Mouse (Mus musculus) hindbrain, embryonic 14.5 days (tissue): Measurements from ENCODE around the gene Camk1g. TPM values are rescaled to one million over a fixed set of nuclear protein-coding genes. Genes with fewer than 3 reads are reported as not detected.

Experiments used
- ATAC-seq: fragments of 200-750 bp; cut with Nextera tagmentation; 2 replicates; pipeline ENCODE4 v1.8.0; 2017; ENCODE audit warnings: moderate number of reproducible peaks, mild to moderate bottlenecking, moderate TSS enrichment, moderate library complexity; ENCODE audit not compliant: low FRiP score
- DNase-seq: peaks from one replicate; pipeline ENCODE4 v3.0.0-alpha.2; 2015; ENCODE audit warnings: low spot score
- H3K27ac ChIP-seq: fragments of 300-500 bp; sonication (generic); 2 replicates; pipeline ENCODE4 v1.5.1; 2014; ENCODE audit warnings: mild to moderate bottlenecking, moderate library complexity
- H3K27me3 ChIP-seq: fragments of 300-500 bp; sonication (generic); 2 replicates; pipeline ENCODE4 v1.6.1; 2014; ENCODE audit warnings: mild to moderate bottlenecking, low read length, mixed read lengths; ENCODE audit not compliant: control insufficient read depth, insufficient read depth
- H3K36me3 ChIP-seq: fragments of 300-500 bp; sonication (generic); replicated peaks from 2 replicates; pipeline ENCODE4 v1.6.1; 2014; ENCODE audit not compliant: control insufficient read depth, insufficient read depth
- H3K4me1 ChIP-seq: fragments of 300-500 bp; sonication (generic); replicated peaks from 2 replicates; pipeline ENCODE4 v1.6.1; 2014; ENCODE audit warnings: antibody characterized with exemption, low read length, mixed read lengths; ENCODE audit not compliant: control insufficient read depth, insufficient read depth
- H3K4me2 ChIP-seq: fragments of 300-500 bp; sonication (generic); replicated peaks from 2 replicates; pipeline ENCODE4 v1.6.1; 2014; ENCODE audit warnings: mild to moderate bottlenecking, moderate library complexity
- H3K4me3 ChIP-seq: fragments of 300-500 bp; sonication (generic); replicated peaks from 2 replicates; pipeline ENCODE4 v1.5.1; 2014; ENCODE audit warnings: mild to moderate bottlenecking, low read length
- H3K9ac ChIP-seq: fragments of 300-500 bp; sonication (generic); 2 replicates; pipeline ENCODE4 v1.6.1; 2014
- H3K9me3 ChIP-seq: fragments of 300-500 bp; sonication (generic); 2 replicates; pipeline ENCODE4 v1.6.1; 2016; ENCODE audit warnings: low read length; ENCODE audit not compliant: control insufficient read depth
- WGBS: fragments of 180-500 bp; shearing (Covaris S2); extraction: QIAGEN DNeasy Blood & Tissue Kit; methylation state at CpG from one replicate; pipeline ENCODE4 v1.1.7; 2014; 5-methylcytosine and 5-hydroxymethylcytosine counted together
- polyA plus RNA-seq: library from polyadenylated mRNA; unstranded; fragments of >200 nt; fragmentation: Nextera tagmentation; extraction: Ambion mirVana; gene quantifications from 2 replicates; pipeline ENCODE4 v1.2.1, GENCODE M21; 2014

Gene Camk1g
- polyA plus RNA-seq, 1 experiment from 2014 or later, result 39.9 TPM

GRCm38 (mm10) chr1:193361181-193361580, 8.9 kb downstream of the Camk1g start:
- DNase-seq (no peak), ATAC-seq (no peak)
- no peak overlapping the region for H3K4me2 ChIP-seq
- no peak overlapping the region for H3K4me3 ChIP-seq
- H3K4me1 ChIP-seq, result 0 out of 2 replicates have a peak, but pooled peaks cover 3% of the 10 kb centered on the region
- H3K27ac ChIP-seq, result no peak overlapping the region
- 27% methylated on average over 6 of the region's 6 CpGs for WGBS
- H3K36me3 ChIP-seq, result peaks cover 40% of the 10 kb centered on the region
- no peak overlapping the region for H3K9ac ChIP-seq
- H3K27me3 ChIP-seq, result no peaks in the 10 kb centered on the region
- no peaks in the 10 kb centered on the region for H3K9me3 ChIP-seq

GRCm38 (mm10) chr1:193359199-193359598, 10.9 kb downstream of the Camk1g start:
- H3K9me3 ChIP-seq, result no peaks in the 10 kb centered on the region
- no peak for ATAC-seq
- WGBS, result 76% methylated on average over 3 of the region's 3 CpGs
- H3K4me2 ChIP-seq, result no peak overlapping the region
- 0 out of 2 replicates have a peak, but pooled peaks cover 3% of the 10 kb centered on the region for H3K4me1 ChIP-seq
- no peak overlapping the region for H3K9ac ChIP-seq
- DNase-seq, result no peak
- no peak overlapping the region for H3K4me3 ChIP-seq
- peaks cover 54% of the 10 kb centered on the region for H3K36me3 ChIP-seq
- H3K27ac ChIP-seq, result no peak overlapping the region
- no peaks in the 10 kb centered on the region for H3K27me3 ChIP-seq

- Histone ChIP-seq H3K4me3 (no peak overlapping the region), H3K9me3 (no peaks in the 10 kb centered on the region), H3K36me3 (peaks cover 87% of the 10 kb centered on the region), H3K27me3 (no peaks in the 10 kb centered on the region), H3K27ac (no peak overlapping the region), H3K9ac (no peak overlapping the region), H3K4me2 (no peak overlapping the region), H3K4me1 (no peaks in the 10 kb centered on the region)
- DNase-seq (no peak), ATAC-seq (no peak)
- WGBS, result 78% methylated on average over 3 of the region's 3 CpGs
Measured at GRCm38 (mm10) chr1:193351583-193351982, 18.5 kb downstream of the Camk1g start.

GRCm38 (mm10) chr1:193350546-193350801, 19.6 kb downstream of the Camk1g start:
- DNase-seq, result no peak
- Histone ChIP-seq H3K4me1 (no peaks in the 10 kb centered on the region), H3K4me2 (no peak overlapping the region), H3K27ac (no peak overlapping the region), H3K36me3 (peaks cover 83% of the 10 kb centered on the region), H3K27me3 (no peaks in the 10 kb centered on the region), H3K4me3 (no peak overlapping the region), H3K9me3 (no peaks in the 10 kb centered on the region), H3K9ac (no peak overlapping the region)
- WGBS, result 94% methylated on average over 2 of the region's 2 CpGs
- ATAC-seq, result no peak

GRCm38 (mm10) chr1:193349702-193350545, 20.2 kb downstream of the Camk1g start:
- no peak overlapping the region for H3K4me3 ChIP-seq
- no peak overlapping the region for H3K9ac ChIP-seq
- WGBS, result 87% methylated on average over 10 of the region's 10 CpGs
- peaks cover 77% of the 10 kb centered on the region for H3K36me3 ChIP-seq
- no peak overlapping the region for H3K4me2 ChIP-seq
- no peaks in the 10 kb centered on the region for H3K4me1 ChIP-seq
- H3K9me3 ChIP-seq, result no peaks in the 10 kb centered on the region
- H3K27me3 ChIP-seq, result no peaks in the 10 kb centered on the region
- ATAC-seq (no peak), DNase-seq (no peak)
- H3K27ac ChIP-seq, result no peak overlapping the region

- ATAC-seq, result no peak
- H3K4me2 ChIP-seq, result no peak overlapping the region
- no peaks in the 10 kb centered on the region for H3K9me3 ChIP-seq
- H3K4me1 ChIP-seq, result no peaks in the 10 kb centered on the region
- H3K27me3 ChIP-seq, result no peaks in the 10 kb centered on the region
- H3K9ac ChIP-seq, result no peak overlapping the region
- H3K27ac ChIP-seq, result no peak overlapping the region
- peaks cover 69% of the 10 kb centered on the region for H3K36me3 ChIP-seq
- no peak overlapping the region for H3K4me3 ChIP-seq
- no peak for DNase-seq
- 77% methylated on average over 9 of the region's 9 CpGs for WGBS
Measured at GRCm38 (mm10) chr1:193348261-193348962, 21.7 kb downstream of the Camk1g start.

- Histone ChIP-seq H3K27ac (no peak overlapping the region), H3K36me3 (peaks cover 56% of the 10 kb centered on the region), H3K4me1 (no peaks in the 10 kb centered on the region), H3K9me3 (no peaks in the 10 kb centered on the region), H3K9ac (no peak overlapping the region), H3K4me2 (no peak overlapping the region), H3K4me3 (no peak overlapping the region), H3K27me3 (no peaks in the 10 kb centered on the region)
- DNase-seq, result no peak
- no peak for ATAC-seq
- 81% methylated on average over 3 of the region's 3 CpGs for WGBS
Measured at GRCm38 (mm10) chr1:193346908-193347307, 23.2 kb downstream of the Camk1g start.

GRCm38 (mm10) chr1:193344976-193345375, 25.1 kb downstream of the Camk1g start:
- H3K36me3 ChIP-seq, result peaks cover 37% of the 10 kb centered on the region
- H3K4me3 ChIP-seq, result no peak overlapping the region
- no peaks in the 10 kb centered on the region for H3K4me1 ChIP-seq
- 50% methylated on average over 2 of the region's 2 CpGs for WGBS
- H3K27me3 ChIP-seq, result no peaks in the 10 kb centered on the region
- ATAC-seq (no peak), DNase-seq (no peak)
- no peak overlapping the region for H3K27ac ChIP-seq
- H3K9ac ChIP-seq, result no peak overlapping the region
- H3K9me3 ChIP-seq, result no peaks in the 10 kb centered on the region
- H3K4me2 ChIP-seq, result no peak overlapping the region

GRCm38 (mm10) chr1:193343853-193344252, 26.2 kb downstream of the Camk1g start:
- Histone ChIP-seq H3K9ac (no peak overlapping the region), H3K4me3 (no peak overlapping the region), H3K36me3 (peaks cover 25% of the 10 kb centered on the region), H3K9me3 (no peaks in the 10 kb centered on the region), H3K27ac (no peak overlapping the region), H3K4me2 (no peak overlapping the region), H3K4me1 (no peaks in the 10 kb centered on the region), H3K27me3 (no peaks in the 10 kb centered on the region)
- DNase-seq (no peak), ATAC-seq (no peak)
- WGBS, result 83% methylated on average over 4 of the region's 4 CpGs
